Mouse (Mus musculus): ENCODE measurements around the gene Galnt7. TPM values are rescaled to one million over a fixed set of nuclear protein-coding genes. Genes with fewer than 3 reads are reported as not detected.

The Galnt7 gene
- polyA plus RNA-seq, 1 experiment from 2014 or later, result 11.7 TPM

DNA sequence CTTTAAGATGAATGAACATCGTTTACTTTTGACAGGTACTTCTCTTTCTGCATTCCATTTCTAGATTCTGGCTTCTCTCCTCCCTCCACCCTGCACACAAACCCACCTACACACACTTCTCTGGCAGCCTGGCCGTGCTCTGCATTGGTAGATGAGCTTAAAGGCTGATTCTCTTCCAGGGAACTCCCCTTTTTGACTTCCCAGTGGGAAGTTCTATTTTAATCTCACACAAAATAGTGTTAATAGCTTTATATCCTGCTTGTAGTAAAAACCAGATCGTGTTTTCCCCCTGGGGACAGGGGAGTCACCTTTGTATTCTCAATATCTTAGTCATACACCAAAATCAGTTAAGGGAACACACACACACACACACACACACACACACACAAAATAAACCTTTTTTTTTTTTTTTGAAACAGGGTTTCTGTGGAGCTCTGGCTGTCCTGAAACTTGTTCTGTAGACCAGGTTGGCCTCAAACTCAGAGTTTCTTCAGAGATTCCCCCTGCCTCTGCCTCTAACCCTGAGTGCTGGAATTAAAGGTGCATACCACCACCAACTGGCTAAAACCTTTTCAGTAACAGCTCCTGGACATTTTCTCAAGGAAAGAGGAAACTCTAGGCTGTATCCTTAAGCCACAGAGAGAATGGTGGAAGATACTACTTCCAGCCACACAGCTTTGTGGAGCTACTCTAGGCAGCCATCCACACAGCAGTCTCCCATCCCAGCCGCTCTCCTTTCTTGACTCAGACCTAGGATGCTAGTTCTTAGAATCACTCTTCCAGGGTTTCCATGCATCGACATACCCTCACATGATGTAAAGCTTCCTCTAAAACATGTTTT, 24.7 kb downstream of the Galnt7 start:
- H3K4me1 ChIP-seq, result 0 out of 2 replicates have a peak, but pooled peaks cover 13% of the 10 kb centered on the region
- WGBS, result 77% methylated on average over 5 of the region's 5 CpGs
- H3K4me3 ChIP-seq (replicated peaks), result no peak overlapping the region
- ATAC-seq (ENCODE audit: low FRiP score), result no peak
- H3K27me3 ChIP-seq (replicated peaks), result no peaks in the 10 kb centered on the region
- no peak overlapping the region for H3K9ac ChIP-seq (replicated peaks)
- no peak overlapping the region for H3K4me2 ChIP-seq
- H3K9me3 ChIP-seq (replicated peaks), result no peaks in the 10 kb centered on the region
- H3K27ac ChIP-seq (replicated peaks), result no peak overlapping the region
- no peaks in the 10 kb centered on the region for H3K36me3 ChIP-seq

DNA sequence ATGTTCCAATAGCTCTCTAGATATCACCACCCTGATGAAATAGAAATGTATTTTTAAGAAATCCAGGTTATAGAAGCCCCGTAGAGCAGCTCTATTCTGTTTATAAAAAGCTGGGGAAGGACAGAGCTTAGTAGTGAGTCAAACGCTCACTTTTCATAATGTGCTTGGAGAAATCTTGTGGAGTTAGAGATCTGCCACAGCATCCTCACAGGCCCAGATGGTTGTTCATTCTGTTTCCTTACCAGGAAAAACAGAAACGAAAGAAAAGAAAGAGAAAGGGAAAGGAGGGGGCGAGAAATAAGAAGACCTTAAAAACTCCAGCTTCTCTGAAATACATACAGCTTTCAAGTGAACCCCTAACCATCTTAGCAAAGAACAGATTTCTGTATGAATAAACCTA, 28.9 kb downstream of the Galnt7 start:
- 0 out of 2 replicates have a peak, but pooled peaks cover 13% of the 10 kb centered on the region for H3K4me1 ChIP-seq
- no peaks in the 10 kb centered on the region for H3K27me3 ChIP-seq (replicated peaks)
- H3K36me3 ChIP-seq, result no peaks in the 10 kb centered on the region
- H3K4me3 ChIP-seq (replicated peaks), result no peak overlapping the region
- 90% methylated on average over 4 of the region's 4 CpGs for WGBS
- H3K4me2 ChIP-seq, result no peak overlapping the region
- no peak for ATAC-seq (ENCODE audit: low FRiP score)
- no peak overlapping the region for H3K27ac ChIP-seq (replicated peaks)
- H3K9me3 ChIP-seq (replicated peaks), result no peaks in the 10 kb centered on the region
- H3K9ac ChIP-seq (replicated peaks), result no peak overlapping the region

DNA sequence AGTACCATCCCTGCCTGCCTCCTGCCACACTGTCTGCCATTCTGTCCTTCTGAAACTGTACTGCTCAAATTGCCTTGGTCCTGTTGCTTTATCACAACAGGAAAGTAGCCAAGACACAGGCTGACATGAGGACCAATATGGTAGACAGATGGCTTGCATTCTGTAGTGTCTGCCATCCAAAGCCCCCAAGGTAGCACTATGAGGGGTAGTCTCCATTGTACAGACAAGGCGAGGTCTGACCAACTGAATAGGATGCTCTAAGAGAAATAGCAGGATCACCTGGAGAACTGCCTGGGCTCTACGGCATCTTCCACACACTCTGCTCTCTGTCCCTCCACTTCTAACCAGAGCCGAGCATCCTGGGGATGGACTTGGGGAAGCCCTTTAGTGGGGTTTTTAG, 29.8 kb downstream of the Galnt7 start:
- Histone ChIP-seq H3K27ac (replicated peaks) (no peak overlapping the region), H3K9ac (replicated peaks) (no peak overlapping the region), H3K9me3 (replicated peaks) (no peaks in the 10 kb centered on the region), H3K27me3 (replicated peaks) (no peaks in the 10 kb centered on the region), H3K4me3 (replicated peaks) (no peak overlapping the region), H3K4me1 (0 out of 2 replicates have a peak, but pooled peaks cover 13% of the 10 kb centered on the region), H3K4me2 (no peak overlapping the region), H3K36me3 (no peaks in the 10 kb centered on the region)
- WGBS, result 94% methylated on average over 3 of the region's 3 CpGs
- ATAC-seq (ENCODE audit: low FRiP score), result no peak

DNA sequence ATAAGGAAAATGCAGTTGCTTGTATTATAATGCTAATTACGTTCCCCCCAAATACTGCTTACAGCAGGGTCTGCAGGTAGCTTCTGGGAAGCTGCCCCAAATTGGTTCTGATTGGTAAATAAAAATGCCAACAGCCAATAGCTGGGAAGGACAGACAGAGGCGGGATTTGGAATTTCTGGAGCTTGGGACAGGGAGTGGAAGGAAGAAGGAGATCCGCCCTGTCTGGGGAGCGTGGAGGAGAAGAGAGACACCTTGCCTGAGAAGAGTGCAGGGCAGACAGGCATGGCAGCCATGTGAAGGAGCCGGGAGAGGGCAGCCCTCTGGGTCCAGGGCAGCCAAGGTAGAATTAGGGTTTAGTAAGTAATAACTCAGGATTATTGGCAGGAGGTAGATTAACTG, 35.9 kb downstream of the Galnt7 start:
- Histone ChIP-seq H3K4me3 (replicated peaks) (no peak overlapping the region), H3K4me2 (no peak overlapping the region), H3K4me1 (peaks cover 5% of the 10 kb centered on the region), H3K27ac (replicated peaks) (no peak overlapping the region), H3K36me3 (no peaks in the 10 kb centered on the region), H3K9me3 (replicated peaks) (no peaks in the 10 kb centered on the region), H3K27me3 (replicated peaks) (no peaks in the 10 kb centered on the region), H3K9ac (replicated peaks) (no peak overlapping the region)
- 67% methylated on average over 5 of the region's 5 CpGs for WGBS
- no peak for ATAC-seq (ENCODE audit: low FRiP score)

DNA sequence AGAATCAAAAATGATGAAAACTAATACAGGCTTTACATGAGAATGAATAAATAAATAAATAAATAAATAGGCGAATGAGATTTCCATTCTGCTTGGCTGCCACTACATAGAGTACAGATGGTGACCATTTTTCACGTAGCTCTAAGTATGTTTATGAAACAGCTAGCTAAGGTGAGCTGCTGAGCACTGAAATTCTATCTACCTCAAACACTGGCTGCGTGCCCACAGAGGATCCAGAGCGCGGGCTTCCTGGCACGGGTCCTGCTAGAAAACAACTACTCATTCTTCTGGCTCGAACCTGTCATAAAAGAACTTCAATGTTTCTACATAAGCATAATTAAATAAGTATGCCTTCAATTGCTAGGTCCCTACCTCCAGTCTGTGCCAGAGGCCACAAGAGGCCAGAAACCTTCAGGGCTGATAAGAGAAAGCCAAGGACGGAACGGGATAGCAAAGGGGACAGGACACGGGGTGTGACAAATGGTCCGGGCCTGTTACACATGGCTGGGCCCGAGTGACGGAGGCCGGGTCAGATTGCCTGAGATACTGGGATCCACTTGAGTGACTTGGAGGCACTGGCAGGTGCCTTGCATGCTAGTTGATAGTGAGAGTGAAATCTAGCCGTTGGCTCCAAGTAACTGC, 37.7 kb downstream of the Galnt7 start:
- Histone ChIP-seq H3K4me1 (peaks cover 13% of the 10 kb centered on the region), H3K9ac (replicated peaks) (no peak overlapping the region), H3K4me3 (replicated peaks) (no peak overlapping the region), H3K4me2 (no peak overlapping the region), H3K9me3 (replicated peaks) (no peaks in the 10 kb centered on the region), H3K36me3 (no peaks in the 10 kb centered on the region), H3K27me3 (replicated peaks) (no peaks in the 10 kb centered on the region), H3K27ac (replicated peaks) (no peak overlapping the region)
- WGBS, result 77% methylated on average over 15 of the region's 15 CpGs
- ATAC-seq (ENCODE audit: low FRiP score), result no peak

DNA sequence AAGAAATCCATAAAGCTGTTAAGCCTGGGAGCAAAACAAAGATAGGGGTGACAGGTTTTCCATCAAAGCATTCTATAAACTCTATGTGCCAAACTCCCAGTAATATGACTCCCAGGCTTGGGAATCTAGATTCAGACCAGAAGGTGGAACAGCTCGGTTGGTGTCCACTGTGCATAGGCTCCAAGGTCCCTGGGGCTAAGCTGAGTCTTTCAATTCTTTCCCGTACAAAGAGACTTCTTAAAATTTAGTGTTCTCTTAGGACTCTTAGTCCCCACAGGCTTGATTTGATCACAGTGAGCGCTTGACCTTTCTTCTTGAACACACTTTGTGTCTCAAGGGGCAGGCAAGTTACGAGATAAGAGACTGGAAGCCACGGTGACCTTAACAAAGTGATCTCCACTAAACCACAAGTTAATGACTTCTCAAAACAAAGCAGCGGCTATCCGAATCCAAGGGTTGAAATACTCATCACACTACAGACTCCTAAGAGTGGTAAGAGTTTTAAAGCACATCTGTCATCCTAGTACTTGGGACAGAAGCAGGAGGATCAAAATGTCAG, 41.3 kb downstream of the Galnt7 start:
- H3K4me2 ChIP-seq, result no peak overlapping the region
- no peak overlapping the region for H3K9ac ChIP-seq (replicated peaks)
- H3K36me3 ChIP-seq, result no peaks in the 10 kb centered on the region
- H3K4me1 ChIP-seq, result peaks cover 14% of the 10 kb centered on the region
- H3K27me3 ChIP-seq (replicated peaks), result no peaks in the 10 kb centered on the region
- no peak overlapping the region for H3K27ac ChIP-seq (replicated peaks)
- no peak overlapping the region for H3K4me3 ChIP-seq (replicated peaks)
- no peak for ATAC-seq (ENCODE audit: low FRiP score)
- H3K9me3 ChIP-seq (replicated peaks), result no peaks in the 10 kb centered on the region
- 39% methylated on average over 7 of the region's 7 CpGs for WGBS

DNA sequence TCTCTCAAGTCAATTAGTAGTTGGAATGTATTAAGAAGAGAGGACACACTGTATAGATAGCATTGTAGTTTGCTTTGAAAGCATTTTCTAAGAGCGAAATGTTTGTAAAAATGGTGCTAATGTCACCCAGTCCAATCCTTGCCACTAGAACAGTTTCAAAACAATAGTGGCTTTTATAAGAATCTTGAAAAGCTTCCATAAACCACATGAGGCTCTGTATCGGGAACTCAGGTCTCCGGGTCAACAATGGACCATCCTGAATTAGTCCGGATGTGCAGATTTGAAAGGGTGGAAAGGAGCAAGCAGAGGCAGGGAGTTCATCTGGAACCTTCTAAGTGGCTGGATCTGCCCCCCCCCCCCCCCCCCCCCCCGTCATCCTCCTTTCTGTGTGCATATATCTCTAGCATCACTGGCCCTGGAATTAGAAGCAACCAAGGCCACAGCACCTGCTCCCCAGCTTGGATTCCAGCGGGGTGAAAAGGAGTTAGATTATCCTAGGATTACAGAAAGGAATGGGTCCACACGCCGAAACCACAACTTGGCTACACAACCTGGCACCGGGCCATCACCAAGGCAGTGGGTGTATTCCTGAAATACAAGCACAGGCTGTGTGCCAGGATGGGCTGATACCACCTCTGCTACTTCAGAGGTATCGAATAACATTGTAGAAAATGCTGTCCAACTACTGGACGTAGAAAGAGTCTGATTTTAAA, 42.0 kb downstream of the Galnt7 start:
- no peak overlapping the region for H3K27ac ChIP-seq (replicated peaks)
- H3K27me3 ChIP-seq (replicated peaks), result no peaks in the 10 kb centered on the region
- H3K4me3 ChIP-seq (replicated peaks), result no peak overlapping the region
- no peak for ATAC-seq (ENCODE audit: low FRiP score)
- H3K9ac ChIP-seq (replicated peaks), result no peak overlapping the region
- H3K4me1 ChIP-seq, result peaks cover 15% of the 10 kb centered on the region
- H3K9me3 ChIP-seq (replicated peaks), result no peaks in the 10 kb centered on the region
- H3K36me3 ChIP-seq, result no peaks in the 10 kb centered on the region
- no peak overlapping the region for H3K4me2 ChIP-seq
- 67% methylated on average over 10 of the region's 11 CpGs for WGBS

DNA sequence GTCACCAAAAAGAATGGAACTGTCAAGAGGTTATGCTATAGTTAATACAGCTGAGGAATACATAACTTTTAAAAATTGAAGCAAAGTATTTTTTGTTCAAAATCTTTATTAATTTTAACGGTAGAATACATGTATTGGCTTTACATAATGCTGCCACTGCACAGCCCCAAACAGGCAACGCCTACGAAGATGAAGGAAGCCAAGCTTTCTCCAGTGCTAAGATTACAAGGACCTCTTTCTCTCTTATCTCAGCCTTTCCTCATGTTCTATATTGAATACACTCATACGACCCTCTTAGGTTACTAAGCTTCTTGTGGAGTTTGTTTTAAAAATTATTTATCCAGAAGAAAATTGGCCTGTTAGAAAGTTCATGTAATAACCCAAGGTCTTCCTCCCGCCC, 50.3 kb downstream of the Galnt7 start:
- H3K9ac ChIP-seq (replicated peaks), result no peak overlapping the region
- H3K4me1 ChIP-seq, result peaks cover 8% of the 10 kb centered on the region; the same call in 1 of the 2 replicates
- 88% methylated on average over 5 of the region's 5 CpGs for WGBS
- H3K4me2 ChIP-seq, result no peak overlapping the region
- no peak overlapping the region for H3K4me3 ChIP-seq (replicated peaks)
- no peaks in the 10 kb centered on the region for H3K36me3 ChIP-seq
- H3K9me3 ChIP-seq (replicated peaks), result no peaks in the 10 kb centered on the region
- H3K27me3 ChIP-seq (replicated peaks), result no peaks in the 10 kb centered on the region
- no peak for ATAC-seq (ENCODE audit: low FRiP score)
- H3K27ac ChIP-seq (replicated peaks), result no peak overlapping the region

DNA sequence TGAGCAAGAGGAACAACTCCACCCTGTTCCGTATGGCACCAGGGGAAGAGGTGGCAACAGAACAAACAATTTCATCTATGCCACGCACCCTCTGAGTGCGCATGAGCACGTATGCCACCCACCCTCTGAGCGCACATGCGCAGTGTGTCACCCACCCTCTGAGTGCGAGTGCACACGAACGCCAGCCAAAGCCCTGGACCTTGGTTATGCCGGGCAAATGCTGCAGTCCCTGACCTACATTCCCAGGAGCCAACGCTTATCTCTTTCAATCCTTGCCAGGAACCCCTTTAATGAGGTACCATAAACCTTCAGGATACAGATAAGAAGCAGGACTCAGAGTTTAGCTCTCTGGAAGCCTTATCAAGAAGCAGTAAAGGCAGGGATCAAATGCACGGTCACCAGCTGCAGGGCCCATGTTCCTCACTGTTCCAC, 50.8 kb downstream of the Galnt7 start:
- no peaks in the 10 kb centered on the region for H3K27me3 ChIP-seq (replicated peaks)
- H3K4me2 ChIP-seq, result no peak overlapping the region
- H3K27ac ChIP-seq (replicated peaks), result no peak overlapping the region
- no peak overlapping the region for H3K4me3 ChIP-seq (replicated peaks)
- no peaks in the 10 kb centered on the region for H3K36me3 ChIP-seq
- H3K9me3 ChIP-seq (replicated peaks), result no peaks in the 10 kb centered on the region
- H3K9ac ChIP-seq (replicated peaks), result no peak overlapping the region
- ATAC-seq (ENCODE audit: low FRiP score), result no peak
- 87% methylated on average over 12 of the region's 12 CpGs for WGBS
- peaks cover 8% of the 10 kb centered on the region; the same call in 1 of the 2 replicates for H3K4me1 ChIP-seq

DNA sequence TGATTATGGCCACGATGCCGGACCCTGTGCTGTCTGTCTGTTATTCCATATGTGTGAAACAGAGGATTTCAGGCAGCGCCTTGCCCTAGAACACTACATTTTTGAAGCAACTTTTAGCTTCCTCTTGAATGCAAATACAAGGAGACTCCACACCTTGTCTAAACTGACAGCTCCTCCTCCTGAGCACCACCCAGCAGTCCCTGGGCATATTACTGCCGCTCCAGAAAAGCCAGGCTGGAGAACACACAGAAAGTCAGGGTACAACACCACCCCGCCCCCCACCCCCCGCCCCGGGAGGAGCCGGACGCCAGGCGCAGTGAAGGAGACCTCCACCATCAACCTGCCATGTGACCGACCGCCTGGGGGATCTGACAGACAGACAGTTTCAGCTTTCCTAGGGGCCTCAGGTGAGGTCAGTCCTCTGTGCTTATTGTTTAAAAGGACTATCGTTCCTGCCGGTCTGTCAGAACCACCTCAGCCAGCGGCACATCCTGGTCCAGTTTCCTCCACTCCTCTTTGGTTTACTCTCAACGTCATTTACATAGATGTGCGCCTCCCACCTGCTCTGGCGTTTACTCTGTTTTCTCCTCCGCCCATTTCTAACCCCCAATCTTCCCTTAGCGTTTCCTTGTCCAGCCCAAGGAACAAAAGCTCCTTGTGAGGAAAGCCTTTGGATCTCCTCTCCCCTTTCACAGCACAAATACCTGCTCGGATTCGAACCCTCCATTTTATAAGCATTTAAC, 52.8 kb downstream of the Galnt7 start:
- Histone ChIP-seq H3K9me3 (replicated peaks) (no peaks in the 10 kb centered on the region), H3K27ac (replicated peaks) (no peak overlapping the region), H3K9ac (replicated peaks) (no peak overlapping the region), H3K36me3 (no peaks in the 10 kb centered on the region), H3K4me3 (replicated peaks) (0 out of 2 replicates have a peak overlapping the region, but pooled peaks have one; percentile 2), H3K27me3 (replicated peaks) (no peaks in the 10 kb centered on the region), H3K4me1 (peaks cover 6% of the 10 kb centered on the region; the same call in 1 of the 2 replicates), H3K4me2 (peak overlapping the region; percentile 43)
- ATAC-seq (ENCODE audit: low FRiP score), result no peak
- 28% methylated on average over 22 of the region's 22 CpGs for WGBS

DNA sequence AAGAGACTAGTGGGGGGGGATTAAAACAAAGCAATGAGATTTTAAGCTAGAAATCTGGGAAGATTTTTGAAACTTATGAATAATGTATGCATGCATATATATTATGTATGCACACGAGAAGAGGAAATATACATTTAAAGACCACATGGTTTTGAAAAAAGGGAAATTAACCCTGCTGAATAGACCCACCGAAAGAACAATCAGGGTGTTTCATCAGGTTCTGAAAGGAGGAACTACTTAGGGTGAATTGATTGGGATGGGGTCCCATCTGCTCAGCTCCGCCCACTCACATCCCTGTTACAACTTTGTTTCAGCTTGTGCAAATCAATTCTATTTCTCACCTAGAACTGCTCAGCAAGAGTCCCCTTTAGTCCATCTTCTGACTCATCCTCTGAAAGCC, 57.0 kb downstream of the Galnt7 start:
- H3K9ac ChIP-seq (replicated peaks), result no peak overlapping the region
- no peak overlapping the region for H3K27ac ChIP-seq (replicated peaks)
- H3K4me3 ChIP-seq (replicated peaks), result no peak overlapping the region
- no peak for ATAC-seq (ENCODE audit: low FRiP score)
- 52% methylated on average over 3 of the region's 3 CpGs for WGBS
- H3K27me3 ChIP-seq (replicated peaks), result no peaks in the 10 kb centered on the region
- no peaks in the 10 kb centered on the region for H3K9me3 ChIP-seq (replicated peaks)
- H3K4me2 ChIP-seq, result no peak overlapping the region
- peaks cover 6% of the 10 kb centered on the region; the same call in 1 of the 2 replicates for H3K4me1 ChIP-seq
- no peaks in the 10 kb centered on the region for H3K36me3 ChIP-seq

Data from neural tube, embryonic 15.5 days (tissue).